Mouse (Mus musculus) stomach, postnatal 0 days (tissue): Measurements from ENCODE around the gene Camp.

Experiments used
- CTCF ChIP-seq: IDR thresholded peaks from 2 replicates; pipeline ENCODE4 v1.5.1; 2016; ENCODE audit warnings: antibody characterized with exemption, low read depth, mild to moderate bottlenecking, moderate library complexity
- EP300 ChIP-seq: optimal IDR thresholded peaks from 2 replicates; pipeline ENCODE3; 2016; ENCODE audit warnings: antibody characterized with exemption

- TF ChIP-seq CTCF (no peak), EP300 (no peak)
These were observed 21.7 kb upstream of the Camp start for GRCm38 (mm10) chr9:109870983-109871572.
